Mouse (Mus musculus) small intestine, adult 2 months (tissue): ENCODE data around the gene Nckap5. TPM values are rescaled to one million over a fixed set of nuclear protein-coding genes. Genes with fewer than 3 reads are reported as not detected.

ENCODE experiments used
- H3K27ac ChIP-seq: fragments of 200-500 bp; 2 replicates; pipeline ENCODE4 v1.5.1; 2012; ENCODE audit warnings: low read depth, low read length, control low read depth, inconsistent platforms; ENCODE audit not compliant: insufficient read depth
- H3K27me3 ChIP-seq: fragments of 200-500 bp; 2 replicates; pipeline ENCODE4 v1.6.1; 2012; ENCODE audit warnings: mild to moderate bottlenecking, moderate library complexity, low read length, inconsistent platforms; ENCODE audit not compliant: control insufficient read depth, insufficient read depth
- H3K36me3 ChIP-seq: fragments of 200-500 bp; 2 replicates; pipeline ENCODE4 v1.6.1; 2012; ENCODE audit warnings: mild to moderate bottlenecking, low read length, control low read depth, inconsistent platforms; ENCODE audit not compliant: control insufficient read depth, insufficient read depth
- H3K4me1 ChIP-seq: fragments of 200-500 bp; 2 replicates; pipeline ENCODE4 v1.6.1; 2012; ENCODE audit warnings: low read length, inconsistent platforms, mixed read lengths; ENCODE audit not compliant: control insufficient read depth, insufficient read depth, insufficient read length
- H3K4me3 ChIP-seq: fragments of 200-500 bp; 2 replicates; pipeline ENCODE4 v1.5.1; 2012; ENCODE audit warnings: low read depth, mild to moderate bottlenecking, control low read depth, inconsistent platforms, low read length, moderate library complexity
- CTCF ChIP-seq: fragments of 200-500 bp; IDR thresholded peaks from 2 replicates; pipeline ENCODE4 v1.5.1; 2012; ENCODE audit warnings: low read depth, mild to moderate bottlenecking, control low read depth, inconsistent platforms, low read length, moderate library complexity, mixed read lengths; ENCODE audit not compliant: insufficient replicate concordance, insufficient read length; ENCODE audit errors: extremely low read depth
- POLR2A ChIP-seq: fragments of 200-500 bp; IDR thresholded peaks from 2 replicates; pipeline ENCODE4 v1.6.1; 2012; ENCODE audit warnings: low read depth, mild to moderate bottlenecking, control low read depth, inconsistent platforms, low read length, moderate library complexity
- WGBS: fragments of 180-500 bp; shearing (Covaris S2); methylation state at CpG from one replicate; pipeline ENCODE4 v1.1.7; 2018; 5-methylcytosine and 5-hydroxymethylcytosine counted together
- polyA plus RNA-seq: library from polyadenylated mRNA; depleted of rRNA; stranded (reverse); fragments of >200 nt; gene quantifications from 2 replicates; pipeline ENCODE4 v1.2.3, GENCODE M21; 2012

Nckap5 gene
- polyA plus RNA-seq, 1 experiment: 8.5 TPM

DNA sequence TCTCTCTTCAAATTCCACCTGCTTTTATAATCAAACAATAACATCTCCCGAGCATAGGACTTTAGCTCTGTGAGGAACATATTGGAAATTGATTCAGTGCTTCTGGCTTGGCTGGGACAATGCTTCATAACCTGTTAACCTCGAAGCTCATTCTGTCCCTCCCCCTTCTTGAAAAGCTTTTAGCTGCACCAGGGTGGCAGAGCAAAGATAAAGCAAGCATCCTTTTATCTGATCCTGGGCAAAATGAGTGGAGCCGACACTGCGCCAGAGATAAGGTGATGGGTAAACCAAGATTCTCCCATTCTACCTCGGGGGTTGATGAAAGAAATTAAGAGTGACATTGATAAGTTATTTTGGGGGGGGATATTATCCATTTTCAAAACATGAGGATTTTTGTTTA, 824.9 kb downstream of the Nckap5 start:
- Histone ChIP-seq H3K36me3 (no peaks in the 10 kb centered on the region), H3K4me3 (no peak overlapping the region), H3K4me1 (no peaks in the 10 kb centered on the region), H3K27ac (no peak overlapping the region), H3K27me3 (no peaks in the 10 kb centered on the region)
- TF ChIP-seq POLR2A (no peak), CTCF (no peak)
- 30% methylated on average over 5 of the region's 5 CpGs for WGBS

DNA sequence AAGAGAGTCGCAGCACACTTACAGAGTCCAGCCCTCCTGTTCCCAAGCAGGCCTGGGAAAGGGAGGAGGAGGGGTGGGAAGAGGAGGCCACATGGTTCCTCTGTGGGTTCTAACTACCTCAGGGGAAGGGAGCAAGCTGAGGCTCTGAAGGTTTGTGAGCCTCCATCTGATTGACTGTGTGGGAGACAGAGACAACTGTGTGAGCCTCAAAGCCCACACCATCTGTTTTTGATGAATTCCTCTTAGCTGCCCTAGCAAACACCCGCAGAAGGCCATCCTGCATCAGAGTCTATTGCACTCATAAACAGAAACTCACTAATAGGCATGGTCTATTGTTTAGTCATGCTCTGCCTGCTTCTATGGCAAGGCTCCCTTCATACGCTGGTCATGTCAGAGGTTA, 834.1 kb downstream of the Nckap5 start:
- no peak overlapping the region for H3K4me3 ChIP-seq
- H3K36me3 ChIP-seq: no peaks in the 10 kb centered on the region
- WGBS: 81% methylated on average over 3 of the region's 3 CpGs
- H3K27ac ChIP-seq: no peak overlapping the region
- TF ChIP-seq CTCF (no peak), POLR2A (no peak)
- no peaks in the 10 kb centered on the region for H3K27me3 ChIP-seq
- H3K4me1 ChIP-seq: no peaks in the 10 kb centered on the region

DNA sequence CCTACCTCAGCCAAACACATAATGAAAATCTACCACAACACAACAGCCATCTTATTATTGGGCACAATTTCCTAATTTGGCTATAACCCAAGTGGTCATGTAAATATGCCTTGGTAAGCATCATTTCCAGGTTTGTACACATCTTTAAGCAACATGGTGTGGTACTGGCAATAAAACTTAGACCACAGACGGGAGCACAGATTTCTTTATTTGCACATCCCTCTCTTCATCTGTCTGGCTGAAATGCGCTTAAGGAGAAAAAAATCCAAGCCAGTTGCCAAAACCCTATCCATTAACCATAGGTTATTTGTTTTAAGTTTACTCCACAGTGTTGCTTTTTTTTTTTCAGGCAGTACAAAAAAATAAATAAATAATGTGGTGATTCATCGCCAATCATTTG, 842.8 kb downstream of the Nckap5 start:
- Histone ChIP-seq H3K36me3 (no peaks in the 10 kb centered on the region), H3K4me1 (peaks cover 8% of the 10 kb centered on the region; the same call in 1 of the 2 replicates), H3K27me3 (no peaks in the 10 kb centered on the region), H3K4me3 (no peak overlapping the region), H3K27ac (no peak overlapping the region)
- TF ChIP-seq POLR2A: no peak
- no peak for TF ChIP-seq CTCF
- whole genome bisulfite sequencing: 78% methylated on average over 3 of the region's 3 CpGs

DNA sequence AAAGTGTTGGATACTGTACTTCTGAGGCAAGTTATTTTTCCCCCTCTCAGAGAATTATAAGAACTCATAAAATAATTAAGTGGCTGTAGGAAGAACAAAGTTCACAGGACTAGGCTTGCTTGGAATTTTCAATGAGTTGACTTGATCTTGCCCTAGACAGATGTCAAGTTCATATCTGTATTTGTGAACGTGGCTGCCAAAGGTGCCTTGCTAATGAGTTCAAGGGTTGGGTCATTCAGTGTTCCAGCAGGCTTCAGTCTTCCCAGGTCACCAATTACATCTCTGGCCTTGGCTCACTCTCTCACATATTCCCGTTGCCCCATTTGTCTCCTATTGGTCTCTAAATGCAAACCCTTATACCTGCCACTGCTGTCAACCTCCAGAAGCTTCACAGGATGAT, 846.0 kb downstream of the Nckap5 start:
- TF ChIP-seq CTCF: no peak
- no peaks in the 10 kb centered on the region for H3K36me3 ChIP-seq
- peaks cover 8% of the 10 kb centered on the region; the same call in 1 of the 2 replicates for H3K4me1 ChIP-seq
- WGBS: 13% methylated on average over 2 of the region's 2 CpGs
- H3K27ac ChIP-seq: peak overlapping the region; percentile 17; the same call in 1 of the 2 replicates
- no peaks in the 10 kb centered on the region for H3K27me3 ChIP-seq
- H3K4me3 ChIP-seq: no peak overlapping the region

DNA sequence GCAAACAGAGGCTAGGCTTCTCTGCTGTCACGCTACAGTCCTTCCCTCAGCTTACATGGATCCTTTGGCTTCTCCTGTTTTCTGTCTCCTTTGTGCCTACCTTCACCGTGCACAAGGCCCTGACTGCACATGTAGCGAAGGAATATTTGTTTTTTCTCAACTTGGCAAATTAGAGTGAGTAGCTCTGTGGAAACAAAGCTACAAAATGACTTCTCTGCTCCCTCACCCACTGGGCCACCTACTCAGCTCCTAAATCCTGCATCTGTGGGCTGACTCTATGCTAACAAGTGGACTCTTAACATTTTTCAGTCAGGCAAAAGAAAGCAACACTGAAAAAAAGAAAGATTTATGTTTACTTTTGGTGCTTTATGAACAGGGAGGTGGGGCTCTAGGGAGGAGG, 856.0 kb downstream of the Nckap5 start:
- no peaks in the 10 kb centered on the region for H3K27me3 ChIP-seq
- H3K27ac ChIP-seq: no peak overlapping the region
- no peaks in the 10 kb centered on the region for H3K4me1 ChIP-seq
- WGBS: 88% methylated on average over 3 of the region's 3 CpGs
- no peaks in the 10 kb centered on the region for H3K36me3 ChIP-seq
- TF ChIP-seq CTCF (no peak), POLR2A (no peak)
- no peak overlapping the region for H3K4me3 ChIP-seq

DNA sequence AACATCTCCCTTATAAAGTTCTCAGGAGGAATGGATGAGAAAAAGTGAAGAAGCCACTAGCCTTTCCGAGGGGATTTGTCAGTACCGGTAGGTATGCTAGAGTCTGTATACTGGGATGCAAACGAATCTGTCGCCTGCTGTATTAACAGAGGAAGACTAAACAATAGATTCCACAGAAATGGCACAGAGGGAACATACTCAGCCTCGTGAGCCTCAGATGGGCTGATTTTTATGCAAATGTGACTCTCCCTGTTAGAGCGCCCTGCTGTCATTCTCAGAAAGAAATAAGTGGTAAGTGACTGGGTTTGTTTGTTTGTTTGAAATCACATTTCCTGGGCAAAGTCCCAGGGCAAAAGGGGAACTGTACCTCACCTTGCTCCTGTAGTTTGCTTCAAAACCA, 858.7 kb downstream of the Nckap5 start:
- no peak for TF ChIP-seq CTCF
- no peak for TF ChIP-seq POLR2A
- H3K27me3 ChIP-seq: no peaks in the 10 kb centered on the region
- WGBS: 70% methylated on average over 6 of the region's 6 CpGs
- H3K27ac ChIP-seq: no peak overlapping the region
- H3K4me1 ChIP-seq: no peaks in the 10 kb centered on the region
- no peak overlapping the region for H3K4me3 ChIP-seq
- no peaks in the 10 kb centered on the region for H3K36me3 ChIP-seq

DNA sequence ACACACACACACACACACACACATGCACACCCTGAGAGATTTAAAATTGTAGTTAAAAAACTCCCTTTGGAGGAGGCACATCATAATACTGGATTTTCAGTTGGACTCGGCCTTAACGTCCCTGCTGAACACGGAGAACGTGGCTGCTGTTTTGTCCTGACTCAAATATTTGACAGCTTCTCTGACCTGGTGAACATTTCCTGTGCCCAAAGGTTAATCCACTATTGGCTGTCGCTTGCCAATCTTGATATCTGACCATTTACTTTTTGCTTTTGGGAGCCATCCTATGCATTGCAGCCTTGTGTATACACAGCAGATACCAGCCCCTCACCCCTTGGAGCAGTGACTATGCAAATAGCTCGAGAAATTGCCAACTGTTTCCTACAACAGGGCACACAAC, 862.9 kb downstream of the Nckap5 start:
- Histone ChIP-seq H3K4me3 (no peak overlapping the region), H3K36me3 (no peaks in the 10 kb centered on the region), H3K27ac (no peak overlapping the region), H3K4me1 (no peaks in the 10 kb centered on the region), H3K27me3 (no peaks in the 10 kb centered on the region)
- 50% methylated on average over 6 of the region's 6 CpGs for WGBS
- no peak for TF ChIP-seq POLR2A
- no peak for TF ChIP-seq CTCF

DNA sequence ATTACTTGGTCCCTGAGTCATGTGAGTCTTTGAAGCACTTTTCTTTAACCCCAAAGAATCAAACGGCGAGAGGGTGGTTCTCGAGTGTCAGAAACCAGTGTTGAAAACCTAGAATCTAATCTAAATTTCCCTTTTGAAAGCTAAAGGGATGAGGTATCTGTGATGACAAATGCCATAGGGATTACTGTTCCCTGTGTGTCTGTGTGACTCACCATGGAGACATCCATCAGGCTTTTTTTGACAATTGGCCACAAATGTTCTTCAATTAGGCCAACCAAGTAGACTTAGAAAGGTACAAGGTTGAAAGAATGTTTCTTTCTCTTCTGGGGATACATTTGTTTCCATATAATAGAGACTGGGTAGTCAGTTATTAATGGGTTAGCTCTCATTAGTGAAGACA, 879.6 kb downstream of the Nckap5 start:
- Histone ChIP-seq H3K4me1 (no peaks in the 10 kb centered on the region), H3K4me3 (no peak overlapping the region), H3K36me3 (no peaks in the 10 kb centered on the region), H3K27ac (no peak overlapping the region), H3K27me3 (no peaks in the 10 kb centered on the region)
- 92% methylated on average over 3 of the region's 3 CpGs for WGBS
- TF ChIP-seq CTCF: no peak
- no peak for TF ChIP-seq POLR2A
